Mouse (Mus musculus) CD4-positive helper T cell, adult 2 months (primary cell): ENCODE results near the gene Myl12a.

Source experiments
- DNase-seq: peaks from one replicate; pipeline ENCODE4 v3.0.0-alpha.2; 2012; ENCODE audit warnings: low read depth, missing footprints, low spot score

Myl12a gene

GRCm38 (mm10) chr17:71002744-71003094, at the start of gene Myl12a:
TSS of gene Myl12a (minus strand) at chr17:71002878.
- no peak for DNase-seq

- no peak for DNase-seq
Measured at GRCm38 (mm10) chr17:71049292-71049691, 46.6 kb upstream of the Myl12a start.

- no peak for DNase-seq
Measured at GRCm38 (mm10) chr17:71046856-71047255, 44.2 kb upstream of the Myl12a start.

- DNase-seq, result no peak
Measured at GRCm38 (mm10) chr17:71045591-71045990, 42.9 kb upstream of the Myl12a start.

GRCm38 (mm10) chr17:71042645-71043044, 40.0 kb upstream of the Myl12a start:
- peak; percentile 4 for DNase-seq

- no peak for DNase-seq
Measured at GRCm38 (mm10) chr17:71040582-71040880, 37.9 kb upstream of the Myl12a start.

- DNase-seq, result no peak
Measured at GRCm38 (mm10) chr17:71039851-71040581, 37.3 kb upstream of the Myl12a start.

GRCm38 (mm10) chr17:71038812-71039211, 36.1 kb upstream of the Myl12a start:
- DNase-seq, result no peak

- DNase-seq, result no peak
Measured at GRCm38 (mm10) chr17:71037188-71037587, 34.5 kb upstream of the Myl12a start.

GRCm38 (mm10) chr17:71034472-71034871, 31.8 kb upstream of the Myl12a start:
- DNase-seq, result no peak

GRCm38 (mm10) chr17:71032719-71033118, 30.0 kb upstream of the Myl12a start:
- no peak for DNase-seq

GRCm38 (mm10) chr17:71027186-71027585, 24.5 kb upstream of the Myl12a start:
- DNase-seq, result no peak

- DNase-seq, result no peak
Measured at GRCm38 (mm10) chr17:71025922-71026321, 23.2 kb upstream of the Myl12a start.

GRCm38 (mm10) chr17:71024071-71024470, 21.4 kb upstream of the Myl12a start:
- no peak for DNase-seq

- DNase-seq, result no peak
Measured at GRCm38 (mm10) chr17:71022841-71023240, 20.2 kb upstream of the Myl12a start.

- no peak for DNase-seq
Measured at GRCm38 (mm10) chr17:71019860-71020259, 17.2 kb upstream of the Myl12a start.

GRCm38 (mm10) chr17:71019309-71019655, 16.6 kb upstream of the Myl12a start:
- DNase-seq, result no peak

- DNase-seq, result no peak
Measured at GRCm38 (mm10) chr17:71018616-71019308, 16.1 kb upstream of the Myl12a start.

- DNase-seq, result no peak
Measured at GRCm38 (mm10) chr17:71018151-71018550, 15.5 kb upstream of the Myl12a start.

GRCm38 (mm10) chr17:71017457-71017998, 14.8 kb upstream of the Myl12a start:
- no peak for DNase-seq

GRCm38 (mm10) chr17:71014911-71015310, 12.2 kb upstream of the Myl12a start:
- no peak for DNase-seq

GRCm38 (mm10) chr17:71013105-71013504, 10.4 kb upstream of the Myl12a start:
- no peak for DNase-seq

- no peak for DNase-seq
Measured at GRCm38 (mm10) chr17:71011931-71012662, 9.4 kb upstream of the Myl12a start.
